Mouse (Mus musculus) c-Kit-positive CD71-negative TER-119-negative erythroid progenitor cells, embryonic 14.5 days (primary cell): ENCODE measurements at regions not wholly inside any gene's neighbourhood (a gene's known extent, or its start where the extent isn't known, plus 50 kb on each side); places are given as distances from the start of the nearest gene placed in this dataset.

Experiments used
- DNase-seq: peaks from one replicate; pipeline ENCODE4 v3.0.0-alpha.2; 2013; ENCODE audit warnings: low read depth

GRCm38 (mm10) chr4:105467811-105468210, 310.7 kb downstream of the Plpp3 start:
- no peak for DNase-seq

DNA sequence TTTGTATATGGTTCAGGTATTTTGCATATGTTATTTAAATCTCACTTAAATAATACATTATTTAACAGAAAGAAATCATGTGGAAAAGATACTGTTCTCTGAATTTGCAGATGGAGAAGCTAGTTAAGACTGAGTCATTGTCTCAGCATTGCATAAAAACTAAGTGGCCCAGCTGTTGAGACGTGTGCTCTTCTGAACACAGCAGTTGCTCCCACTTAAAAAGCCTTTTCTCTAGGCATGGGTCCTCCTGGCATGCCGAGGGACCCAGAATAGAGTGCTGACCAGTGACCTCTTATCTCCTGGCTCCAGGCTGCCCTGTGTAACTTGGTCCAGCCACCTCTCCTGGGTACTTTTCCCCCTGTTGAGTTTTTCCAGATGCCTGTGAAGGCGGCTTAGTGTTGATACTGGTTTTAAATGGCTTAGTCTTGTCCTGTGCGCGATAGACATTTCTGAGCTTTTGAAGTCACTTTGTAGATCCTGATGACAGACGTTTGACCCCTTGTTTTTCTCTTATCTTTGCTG, 312.2 kb downstream of the Plpp3 start:
- no peak for DNase-seq

DNA sequence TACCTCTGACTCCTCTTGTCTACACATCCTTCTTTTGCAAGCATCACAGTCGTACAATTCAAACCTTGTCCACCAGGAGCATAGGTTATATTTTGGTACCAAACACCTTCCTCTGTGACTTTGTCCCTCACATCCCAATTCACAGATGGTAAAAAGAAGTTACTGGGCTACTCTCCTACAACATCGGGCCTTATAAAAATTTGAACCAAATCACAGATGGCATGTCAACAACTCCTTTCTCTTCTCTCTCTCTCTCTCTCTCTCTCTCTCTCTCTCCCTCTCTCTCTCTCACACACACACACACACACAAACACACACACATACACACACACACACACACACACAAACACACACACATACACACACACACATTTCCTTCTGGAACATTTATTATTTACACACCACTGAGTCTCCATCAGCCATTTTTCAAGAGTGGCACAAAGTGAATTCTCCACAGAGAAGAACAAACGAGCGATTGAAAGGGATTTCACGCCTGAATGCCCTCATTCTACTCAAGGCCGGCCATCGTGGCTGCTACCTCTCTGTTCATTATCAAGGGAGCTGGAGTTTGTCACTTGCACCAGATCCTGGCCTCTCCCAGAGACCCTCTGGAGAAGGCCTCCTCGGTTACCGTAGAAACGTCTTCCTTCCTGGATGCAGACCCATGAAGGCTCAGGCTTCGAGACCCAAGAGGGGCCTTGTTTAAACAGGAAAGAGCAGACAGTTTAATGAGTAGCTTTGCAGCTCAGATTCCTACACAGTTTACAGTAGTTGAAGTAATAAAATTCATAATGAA, 314.7 kb upstream of the Gm12728 start:
- no peak for DNase-seq

DNA sequence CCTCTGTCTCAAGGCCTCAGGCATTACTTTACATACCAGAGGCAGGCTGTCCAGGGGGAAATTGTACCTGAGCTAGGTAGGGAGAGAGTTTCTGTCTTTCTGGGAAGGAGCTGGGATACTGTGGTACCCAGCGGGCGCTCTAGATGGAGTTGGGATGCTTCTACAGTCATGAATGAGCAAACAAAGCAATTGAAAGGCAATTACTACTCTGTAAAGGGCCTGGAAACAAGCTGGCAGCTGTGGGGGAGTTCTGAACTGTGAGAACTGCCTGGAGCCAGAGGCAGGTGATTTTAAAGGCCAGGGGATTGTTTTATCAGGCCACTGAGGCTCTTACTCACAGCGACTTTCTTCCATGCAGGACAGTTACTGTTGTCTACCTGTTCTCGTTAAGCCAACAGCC, 313.3 kb upstream of the Gm12728 start:
- no peak for DNase-seq

- no peak for DNase-seq
These were observed 303.3 kb upstream of the Gm12728 start for GRCm38 (mm10) chr4:105486376-105486775.

- no peak for DNase-seq
These were observed 293.5 kb upstream of the Gm12728 start for GRCm38 (mm10) chr4:105496176-105496575.

GRCm38 (mm10) chr4:105506190-105506589, 283.5 kb upstream of the Gm12728 start:
- no peak for DNase-seq

GRCm38 (mm10) chr4:105507221-105507620, 282.4 kb upstream of the Gm12728 start:
- no peak for DNase-seq

GRCm38 (mm10) chr4:105509091-105509490, 280.6 kb upstream of the Gm12728 start:
- no peak for DNase-seq

DNA sequence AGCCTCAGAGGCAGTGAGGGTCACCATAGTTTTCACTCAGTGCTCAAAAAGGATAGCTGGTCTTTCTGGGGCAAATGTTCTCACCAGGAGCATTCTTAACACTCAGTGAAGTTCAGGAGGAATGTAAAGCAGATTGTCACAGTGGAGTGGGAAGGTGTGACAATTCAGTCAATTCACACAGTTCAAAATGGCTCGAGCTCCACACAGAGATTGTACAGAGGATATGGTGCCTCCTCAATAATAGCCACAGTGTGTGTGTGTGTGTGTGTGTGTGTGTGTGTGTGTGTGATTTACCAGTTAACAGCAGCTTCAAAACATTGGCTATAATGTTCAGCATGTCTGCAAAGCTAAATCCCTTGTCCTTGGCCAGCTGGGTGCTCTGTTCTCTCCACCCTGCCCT, 279.3 kb upstream of the Gm12728 start:
- no peak for DNase-seq

- DNase-seq, result no peak
These were observed 264.5 kb upstream of the Gm12728 start for GRCm38 (mm10) chr4:105525135-105525534.

DNA sequence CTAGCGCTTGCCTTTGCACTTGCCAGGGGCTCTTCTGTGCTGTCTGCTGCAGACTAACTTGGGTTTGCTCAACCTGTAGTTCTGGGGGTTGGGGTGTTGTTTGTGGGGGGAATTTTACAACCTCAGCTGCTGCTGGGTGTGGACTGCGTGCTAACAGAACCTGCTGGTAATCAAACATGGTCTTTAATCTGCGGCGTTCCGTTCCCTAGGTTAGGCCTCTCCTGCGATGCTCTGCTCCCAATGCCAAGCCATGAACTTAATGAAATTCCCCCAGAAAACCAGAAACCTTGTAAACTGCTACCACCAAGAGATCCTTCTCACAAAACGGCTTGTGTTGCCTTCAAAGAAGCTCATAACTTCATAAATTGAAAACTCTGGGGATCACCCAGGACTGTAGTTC, 262.9 kb upstream of the Gm12728 start:
- no peak for DNase-seq

DNA sequence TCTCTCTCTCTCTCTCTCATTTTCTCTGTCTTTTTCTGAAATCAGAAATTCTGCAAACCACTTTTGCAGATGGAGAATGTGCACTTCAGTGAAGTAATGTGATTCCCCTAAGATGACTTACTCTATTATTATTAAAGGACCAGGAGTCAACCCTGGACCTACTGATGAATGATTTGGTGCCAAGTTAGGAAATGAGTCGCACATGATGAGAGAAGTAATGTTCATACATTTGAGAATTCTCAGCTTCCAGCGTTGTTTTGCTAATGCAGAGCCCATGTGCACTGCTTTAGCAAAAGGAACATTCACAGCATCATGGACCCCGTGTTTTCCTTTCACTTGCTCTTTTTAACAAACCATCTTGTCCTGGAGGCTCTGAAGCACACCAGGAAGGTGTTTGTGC, 262.4 kb upstream of the Gm12728 start:
- DNase-seq, result no peak

DNA sequence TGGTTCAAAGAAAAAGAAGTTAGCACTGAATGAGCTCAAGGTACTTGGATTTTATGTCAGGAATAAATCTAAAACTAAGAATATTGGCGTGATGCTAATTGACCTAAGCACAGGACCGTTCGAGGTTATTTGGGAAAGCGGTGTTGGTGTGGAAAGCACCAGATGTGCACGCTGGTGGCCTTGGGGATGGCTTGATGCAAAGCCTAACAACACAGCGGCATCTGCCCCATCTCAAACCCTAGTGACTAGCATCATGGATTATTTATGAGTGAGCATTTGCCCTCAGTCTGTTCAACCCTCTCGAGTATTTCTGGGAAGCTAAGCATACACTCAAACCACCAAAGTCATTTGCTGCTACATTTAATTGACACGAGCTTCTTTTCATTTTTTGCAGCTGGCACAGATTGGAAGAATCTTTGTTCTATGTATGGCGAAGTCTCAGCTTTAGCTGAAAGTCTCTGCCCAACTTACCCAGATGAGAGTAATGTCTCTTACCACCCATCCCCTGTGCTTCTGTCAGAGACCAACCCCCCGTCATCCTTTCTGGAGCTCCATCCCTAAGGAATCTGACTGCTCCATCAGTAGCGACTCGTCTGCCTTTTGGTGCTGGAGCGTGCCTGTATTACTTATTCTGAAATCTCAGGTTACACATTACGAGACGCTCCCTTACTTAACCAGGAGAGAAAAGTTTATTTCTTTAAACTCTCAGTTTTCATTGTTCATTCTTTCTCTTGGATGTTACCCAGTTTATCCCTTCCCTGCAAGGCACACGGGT, 257.8 kb upstream of the Gm12728 start:
- DNase-seq, result no peak

- no peak for DNase-seq
These were observed 254.2 kb upstream of the Gm12728 start for GRCm38 (mm10) chr4:105535451-105535850.

DNA sequence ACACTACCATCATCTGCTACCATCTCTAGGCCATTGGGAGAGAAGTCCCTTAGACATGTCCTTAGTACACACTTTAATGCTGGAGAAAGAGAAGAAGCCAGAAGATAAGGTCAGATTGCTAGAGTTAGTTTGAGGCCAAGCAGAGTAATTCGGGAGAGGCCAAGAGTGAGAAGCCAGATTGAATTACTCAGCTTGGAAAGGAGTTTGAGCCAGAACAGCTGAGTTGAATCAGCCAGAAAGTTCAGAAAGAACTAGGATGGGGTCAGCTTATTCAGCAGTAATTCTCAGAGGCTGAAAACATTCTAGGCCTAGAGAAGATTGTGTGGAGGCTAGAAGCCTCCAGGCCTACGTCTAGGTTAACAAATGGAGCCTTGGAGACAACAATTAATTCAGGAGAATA, 244.2 kb upstream of the Gm12728 start:
- no peak for DNase-seq

DNA sequence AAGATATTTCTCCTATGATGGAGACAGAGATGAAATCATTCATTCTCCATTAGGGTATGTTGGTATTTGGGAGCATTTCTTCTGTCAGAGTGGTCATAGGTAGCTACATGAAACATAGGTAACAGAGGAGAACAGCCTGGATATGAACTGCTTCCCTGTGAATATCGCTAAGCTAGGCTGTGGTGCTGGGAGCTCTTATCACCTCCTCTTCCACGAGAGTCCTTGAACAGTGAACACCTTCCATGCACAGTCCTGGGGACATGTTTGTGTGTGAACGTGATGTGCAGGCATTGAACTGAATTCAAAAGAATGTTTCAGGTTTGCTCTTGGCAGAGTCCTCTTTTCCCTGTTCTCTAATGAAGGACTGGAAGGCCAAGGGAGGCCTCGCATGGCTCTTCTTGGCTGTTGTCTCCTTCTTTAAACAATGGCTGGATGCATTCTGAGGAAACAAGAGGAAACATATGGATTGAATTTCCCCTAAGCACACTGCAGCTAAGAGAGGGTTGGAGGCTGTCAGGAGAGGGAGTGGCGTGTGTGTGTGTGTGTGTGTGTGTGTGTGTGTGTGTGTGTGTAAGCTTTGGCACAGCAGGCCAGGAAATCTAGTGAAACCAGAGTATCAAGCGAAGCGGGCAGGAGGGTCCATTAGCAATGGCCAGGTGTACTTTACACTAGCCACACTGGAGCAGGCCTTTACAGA, 239.8 kb upstream of the Gm12728 start:
- no peak for DNase-seq

GRCm38 (mm10) chr4:105551966-105552685, 237.5 kb upstream of the Gm12728 start:
- no peak for DNase-seq

DNA sequence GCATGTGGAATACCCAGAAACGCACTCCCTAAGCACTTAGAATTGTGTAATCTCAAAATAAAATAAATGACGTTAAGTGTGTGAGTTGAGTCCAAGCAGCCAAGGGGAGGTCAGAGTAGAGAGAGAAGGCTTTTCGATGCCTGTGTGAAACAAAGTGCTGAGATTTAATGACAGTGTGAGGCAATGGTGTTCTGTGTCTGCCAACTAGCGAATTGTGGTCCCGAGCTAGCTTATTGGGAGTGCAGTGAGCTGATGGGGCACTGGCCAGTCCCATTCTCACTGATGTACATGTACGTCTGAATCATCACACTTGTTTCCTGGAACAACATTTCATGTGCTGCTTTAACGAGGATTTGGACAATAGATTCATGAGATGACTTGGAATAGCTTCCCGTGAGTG, 234.7 kb upstream of the Gm12728 start:
- no peak for DNase-seq

- no peak for DNase-seq
These were observed 233.7 kb upstream of the Gm12728 start for GRCm38 (mm10) chr4:105555941-105556340.

DNA sequence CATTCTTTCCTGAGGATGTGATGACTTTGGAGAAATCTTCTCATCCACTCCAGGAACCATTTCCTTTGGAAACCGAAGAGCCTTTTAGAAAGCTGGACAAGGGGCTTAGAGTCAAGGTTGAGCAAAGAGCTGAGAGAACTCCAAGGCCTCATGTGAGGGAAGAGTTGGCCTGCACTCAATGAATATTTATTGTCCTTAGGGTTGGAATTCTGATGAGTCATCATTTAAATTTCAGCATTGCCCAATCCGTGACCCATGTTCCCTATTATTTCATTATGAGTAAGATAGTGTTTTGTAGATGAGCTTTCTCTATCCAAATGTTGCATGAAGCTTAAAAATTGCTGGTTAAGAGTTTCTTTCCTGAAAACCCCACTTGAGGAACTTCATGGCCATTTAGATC, 232.3 kb upstream of the Gm12728 start:
- no peak for DNase-seq

GRCm38 (mm10) chr4:105560055-105560454, 229.6 kb upstream of the Gm12728 start:
- DNase-seq, result no peak
